Mouse (Mus musculus): ENCODE measurements at regions not wholly inside any gene's neighbourhood (a gene's known extent, or its start where the extent isn't known, plus 50 kb on each side); places are given as distances from the start of the nearest gene placed in this dataset.

GRCm38 (mm10) chr6:31082613-31083470 lies 124.0 kb upstream of the Klf14 start:
- DNase-seq (ENCODE audit: low spot score in 2 of 2), result no peak

GRCm38 (mm10) chr6:31083701-31084100 lies 124.8 kb upstream of the Klf14 start:
- DNase-seq (ENCODE audit: low spot score in 2 of 2), result no peak

- no peak for DNase-seq (ENCODE audit: low spot score in 2 of 2)
Measured at GRCm38 (mm10) chr6:31085063-31085759, 126.3 kb upstream of the Klf14 start.

GRCm38 (mm10) chr6:31085760-31086108 lies 126.9 kb upstream of the Klf14 start:
- no peak for DNase-seq (ENCODE audit: low spot score in 2 of 2)

- no peak for DNase-seq (ENCODE audit: low spot score in 2 of 2)
Measured at GRCm38 (mm10) chr6:31086283-31086682, 127.4 kb upstream of the Klf14 start.

GRCm38 (mm10) chr6:31086798-31087360 lies 128.0 kb upstream of the Klf14 start:
- no peak for DNase-seq (ENCODE audit: low spot score in 2 of 2)

GRCm38 (mm10) chr6:31087511-31087910 lies 128.6 kb upstream of the Klf14 start:
- DNase-seq (ENCODE audit: low spot score in 2 of 2), result no peak

GRCm38 (mm10) chr6:31088147-31088972 lies 129.5 kb upstream of the Klf14 start:
- DNase-seq (ENCODE audit: low spot score in 2 of 2), result no peak

- DNase-seq (ENCODE audit: low spot score in 2 of 2), result no peak
Measured at GRCm38 (mm10) chr6:31088973-31089368, 130.1 kb upstream of the Klf14 start.

GRCm38 (mm10) chr6:31090288-31090687 lies 131.4 kb upstream of the Klf14 start:
- no peak for DNase-seq (ENCODE audit: low spot score in 2 of 2)

GRCm38 (mm10) chr6:31090791-31091190 lies 131.9 kb upstream of the Klf14 start:
- no peak for DNase-seq (ENCODE audit: low spot score in 2 of 2)

- no peak for DNase-seq (ENCODE audit: low spot score in 2 of 2)
Measured at GRCm38 (mm10) chr6:31092324-31092723, 133.4 kb upstream of the Klf14 start.

- no peak for DNase-seq (ENCODE audit: low spot score in 2 of 2)
Measured at GRCm38 (mm10) chr6:31092760-31093159, 133.9 kb upstream of the Klf14 start.

GRCm38 (mm10) chr6:31095943-31096714 lies 137.3 kb upstream of the Klf14 start:
- no peak for DNase-seq (ENCODE audit: low spot score in 2 of 2)

GRCm38 (mm10) chr6:31096787-31097186 lies 137.9 kb upstream of the Klf14 start:
- DNase-seq (ENCODE audit: low spot score in 2 of 2), result no peak

GRCm38 (mm10) chr6:31097254-31097653 lies 138.4 kb upstream of the Klf14 start:
- no peak for DNase-seq (ENCODE audit: low spot score in 2 of 2)

GRCm38 (mm10) chr6:31098106-31098505 lies 139.2 kb upstream of the Klf14 start:
- no peak for DNase-seq (ENCODE audit: low spot score in 2 of 2)

- no peak for DNase-seq (ENCODE audit: low spot score in 2 of 2)
Measured at GRCm38 (mm10) chr6:31100084-31100579, 141.3 kb upstream of the Klf14 start.

- no peak for DNase-seq (ENCODE audit: low spot score in 2 of 2)
Measured at GRCm38 (mm10) chr6:31100749-31101148, 141.9 kb upstream of the Klf14 start.

GRCm38 (mm10) chr6:31106144-31106836 lies 147.4 kb upstream of the Klf14 start:
- DNase-seq (ENCODE audit: low spot score in 2 of 2), result no peak
